Mouse (Mus musculus): ENCODE measurements around the gene Mdm2. TPM values are rescaled to one million over a fixed set of nuclear protein-coding genes. Genes with fewer than 3 reads are reported as not detected.
"Not testable (repeated sequence)": the region's sequence is repeated elsewhere in the genome, so short reads cannot be mapped to it uniquely, and the experiment has no call there.

Gene Mdm2
- polyA plus RNA-seq, 1 experiment from 2014 or later: 59.7 TPM

DNA sequence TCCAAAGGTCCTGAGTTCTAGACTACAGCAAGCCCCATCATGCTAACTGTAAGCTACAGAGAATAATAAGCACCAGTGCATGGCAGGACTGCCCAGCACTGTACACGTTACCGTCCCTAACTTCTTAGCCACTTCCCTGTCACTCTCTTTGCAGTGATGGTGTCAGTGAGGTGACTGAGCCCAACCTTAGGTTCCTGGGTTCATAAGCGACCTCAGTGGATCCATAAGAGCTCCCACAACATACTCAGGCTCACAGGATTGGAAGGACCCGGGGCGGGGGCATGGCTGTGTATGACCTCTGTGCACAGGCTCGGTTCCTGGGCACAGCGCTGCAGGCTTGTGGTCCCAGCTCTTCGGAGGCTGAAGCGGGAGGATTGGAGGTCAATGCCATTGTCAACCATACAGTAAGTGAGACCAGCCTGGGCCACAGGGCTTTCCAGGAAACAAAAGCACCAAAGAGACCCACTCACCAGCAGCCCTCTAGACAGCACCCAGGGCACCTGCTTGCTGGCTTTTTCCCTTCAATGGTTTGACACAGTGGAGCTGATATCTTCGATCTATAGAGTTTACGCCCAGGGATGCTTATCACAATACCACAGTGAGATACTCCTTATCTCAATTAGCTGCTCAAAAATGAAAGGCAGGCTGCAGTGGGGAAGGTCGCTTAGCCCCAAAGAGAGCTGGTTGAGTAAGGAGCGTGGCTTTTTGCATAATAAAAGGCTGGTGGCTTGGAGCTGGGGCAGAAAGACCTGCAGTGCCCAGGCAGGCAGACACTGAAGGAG, 27.8 kb upstream of the Mdm2 start:
- H3K27ac ChIP-seq: no peak overlapping the region
- 90% methylated on average over 13 of the region's 13 CpGs for WGBS
- H3K4me3 ChIP-seq (replicated peaks): no peak overlapping the region
- peaks cover 66% of the 10 kb centered on the region for H3K36me3 ChIP-seq
- no peaks in the 10 kb centered on the region for H3K4me1 ChIP-seq (replicated peaks)
- ATAC-seq (ENCODE audit: insufficient number of reproducible peaks, insufficient read depth, low FRiP score, low TSS enrichment, low read depth): no peak
- no peaks in the 10 kb centered on the region for H3K9me3 ChIP-seq
- H3K27me3 ChIP-seq: no peaks in the 10 kb centered on the region
- H3K9ac ChIP-seq (replicated peaks): no peak overlapping the region
- H3K4me2 ChIP-seq: no peak overlapping the region

DNA sequence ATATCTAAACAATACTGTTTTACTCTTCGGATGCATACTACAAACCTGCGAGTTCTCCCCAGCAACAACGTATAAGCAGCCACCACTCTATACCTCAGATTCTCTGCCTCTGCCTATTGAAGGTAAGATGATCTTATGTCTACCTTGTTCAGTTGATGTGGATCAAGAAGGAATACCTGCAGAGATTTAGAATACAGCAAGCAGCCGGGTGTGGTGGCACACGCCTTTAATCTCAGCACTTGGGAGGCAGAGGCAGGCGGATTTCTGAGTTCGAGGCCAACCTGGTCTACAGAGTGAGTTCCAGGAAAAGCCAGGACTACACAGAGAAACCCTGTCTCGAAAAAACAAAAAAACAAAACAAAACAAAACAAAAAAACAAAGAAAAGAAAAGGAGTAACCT, 26.9 kb upstream of the Mdm2 start:
- not testable (repeated sequence) for H3K4me3 ChIP-seq (replicated peaks); H3K4me1 ChIP-seq (replicated peaks); ATAC-seq (ENCODE audit: insufficient number of reproducible peaks, insufficient read depth, low FRiP score, low TSS enrichment, low read depth); H3K27me3 ChIP-seq; H3K4me2 ChIP-seq; H3K9ac ChIP-seq (replicated peaks); H3K9me3 ChIP-seq; H3K27ac ChIP-seq
- WGBS: 93% methylated on average over 8 of the region's 8 CpGs
- H3K36me3 ChIP-seq: peaks cover 63% of the 10 kb centered on the region

- no peak overlapping the region for H3K27ac ChIP-seq
Measured at GRCm38 (mm10) chr10:117737075-117737474, 26.5 kb upstream of the Mdm2 start.

DNA sequence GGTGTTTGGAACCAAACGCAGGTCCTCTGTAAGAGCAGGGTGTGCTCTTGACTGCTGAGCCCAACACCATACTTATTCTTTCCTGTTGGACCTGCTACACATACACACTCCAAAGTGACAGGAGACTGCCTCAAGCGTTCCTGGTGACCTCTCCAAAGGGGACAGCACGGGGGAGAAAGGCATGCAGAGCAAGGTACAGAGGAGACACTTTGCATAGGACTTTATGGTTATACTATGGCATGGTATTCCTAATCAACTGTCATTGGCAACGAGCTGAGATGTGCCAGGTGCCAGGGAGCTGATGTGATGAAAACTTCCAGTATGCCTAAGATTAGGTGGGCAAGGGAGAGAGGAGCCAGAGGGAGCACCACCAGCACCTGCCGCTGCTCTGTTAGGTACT, 26.0 kb upstream of the Mdm2 start:
- H3K9ac ChIP-seq (replicated peaks): no peak overlapping the region
- no peaks in the 10 kb centered on the region for H3K9me3 ChIP-seq
- no peak for ATAC-seq (ENCODE audit: insufficient number of reproducible peaks, insufficient read depth, low FRiP score, low TSS enrichment, low read depth)
- H3K27me3 ChIP-seq: no peaks in the 10 kb centered on the region
- H3K4me3 ChIP-seq (replicated peaks): no peak overlapping the region
- no peak overlapping the region for H3K27ac ChIP-seq
- no peak overlapping the region for H3K4me2 ChIP-seq
- 92% methylated on average over 5 of the region's 5 CpGs for WGBS
- peaks cover 62% of the 10 kb centered on the region for H3K36me3 ChIP-seq
- H3K4me1 ChIP-seq (replicated peaks): no peaks in the 10 kb centered on the region

More at GRCm38 (mm10) chr10:117737075-117737474, 26.5 kb upstream of the Mdm2 start:
- peaks cover 62% of the 10 kb centered on the region for H3K36me3 ChIP-seq
- no peaks in the 10 kb centered on the region for H3K4me1 ChIP-seq (replicated peaks)
- no peaks in the 10 kb centered on the region for H3K27me3 ChIP-seq
- 85% methylated on average over 4 of the region's 4 CpGs for WGBS
- no peak overlapping the region for H3K4me3 ChIP-seq (replicated peaks)
- H3K9ac ChIP-seq (replicated peaks): no peak overlapping the region
- no peak for ATAC-seq (ENCODE audit: insufficient number of reproducible peaks, insufficient read depth, low FRiP score, low TSS enrichment, low read depth)
- no peaks in the 10 kb centered on the region for H3K9me3 ChIP-seq
- no peak overlapping the region for H3K4me2 ChIP-seq

GRCm38 (mm10) chr10:117735396-117735795, 24.8 kb upstream of the Mdm2 start:
- not testable (repeated sequence) for ATAC-seq (ENCODE audit: insufficient number of reproducible peaks, insufficient read depth, low FRiP score, low TSS enrichment, low read depth); H3K9ac ChIP-seq (replicated peaks); H3K4me1 ChIP-seq (replicated peaks); H3K27me3 ChIP-seq; H3K9me3 ChIP-seq; H3K4me3 ChIP-seq (replicated peaks); H3K27ac ChIP-seq; H3K4me2 ChIP-seq
- 91% methylated on average over 12 of the region's 12 CpGs for WGBS
- H3K36me3 ChIP-seq: peaks cover 51% of the 10 kb centered on the region

DNA sequence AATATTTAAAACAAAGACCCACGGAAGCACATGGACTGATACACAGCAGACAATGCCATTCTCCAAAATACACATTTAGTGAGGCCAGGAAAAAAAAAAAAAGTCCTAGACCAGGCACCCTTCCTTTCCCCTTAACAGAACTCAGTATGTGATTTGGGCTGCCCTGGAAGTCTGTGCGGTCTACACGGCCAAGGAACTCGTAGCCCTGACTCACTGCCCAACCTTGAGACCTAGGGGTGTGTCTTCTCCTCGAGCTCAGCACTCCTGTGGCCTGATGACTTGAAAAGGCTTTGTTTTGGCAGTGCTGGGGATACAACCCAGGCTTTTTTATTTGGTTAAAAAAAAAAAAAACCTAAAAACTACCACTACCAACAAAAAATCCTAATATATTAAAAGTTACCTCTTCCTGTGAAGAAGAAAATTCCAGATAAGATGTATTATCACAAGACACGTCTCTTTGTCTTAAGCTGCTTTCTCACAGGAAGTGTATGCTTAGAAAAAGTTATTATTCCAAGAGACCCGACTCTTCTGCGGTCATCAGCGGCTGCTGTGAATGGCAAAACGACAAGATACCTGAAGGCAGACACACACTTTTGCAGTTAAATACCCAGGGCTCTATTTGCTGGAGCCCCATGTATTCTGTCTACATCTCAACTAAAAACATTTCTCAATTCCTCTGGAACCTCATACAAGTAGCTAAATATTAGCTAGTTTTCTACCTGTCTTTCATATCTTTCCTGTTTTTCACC, 23.7 kb upstream of the Mdm2 start:
- H3K27me3 ChIP-seq; H3K27ac ChIP-seq; ATAC-seq (ENCODE audit: insufficient number of reproducible peaks, insufficient read depth, low FRiP score, low TSS enrichment, low read depth); H3K4me3 ChIP-seq (replicated peaks); H3K4me2 ChIP-seq; H3K9me3 ChIP-seq; H3K9ac ChIP-seq (replicated peaks); H3K4me1 ChIP-seq (replicated peaks): not testable (repeated sequence)
- H3K36me3 ChIP-seq: peaks cover 40% of the 10 kb centered on the region
- WGBS: 88% methylated on average over 10 of the region's 10 CpGs

GRCm38 (mm10) chr10:117733626-117734025, 23.1 kb upstream of the Mdm2 start:
- not testable (repeated sequence) for H3K4me1 ChIP-seq (replicated peaks); H3K27me3 ChIP-seq; H3K4me2 ChIP-seq; H3K27ac ChIP-seq; H3K4me3 ChIP-seq (replicated peaks); H3K9me3 ChIP-seq; ATAC-seq (ENCODE audit: insufficient number of reproducible peaks, insufficient read depth, low FRiP score, low TSS enrichment, low read depth); H3K9ac ChIP-seq (replicated peaks)
- 92% methylated on average over 8 of the region's 8 CpGs for WGBS
- H3K36me3 ChIP-seq: peaks cover 33% of the 10 kb centered on the region

DNA sequence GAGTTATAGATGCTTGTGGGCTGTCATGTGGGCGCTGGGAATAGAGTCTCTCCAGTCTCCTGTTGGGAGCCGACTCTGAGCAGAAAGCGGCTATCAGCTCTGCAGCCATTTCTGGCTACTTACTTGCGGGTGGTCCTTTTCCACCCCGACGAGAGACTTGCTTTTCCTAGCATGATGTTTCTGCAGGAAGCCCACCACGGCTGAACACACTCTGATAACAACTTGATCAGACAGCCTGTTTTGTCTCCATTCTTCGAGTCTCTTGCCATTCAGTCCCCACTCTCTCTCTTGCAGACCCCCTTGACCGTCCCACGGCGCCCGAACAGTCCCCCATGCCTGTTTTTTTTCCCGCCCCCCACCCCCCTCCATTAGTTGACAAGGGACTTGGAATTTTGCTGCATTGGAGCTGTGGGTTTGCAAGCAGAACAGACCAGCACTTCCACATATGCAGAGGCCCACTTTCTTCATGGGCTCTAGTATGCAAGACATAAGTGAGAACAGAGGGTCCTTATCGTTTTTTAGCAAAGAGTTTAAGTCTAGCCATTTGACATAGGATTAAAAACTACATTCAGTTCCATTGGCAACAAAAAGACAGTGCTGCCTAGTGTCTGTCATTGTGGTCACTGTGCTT, 22.5 kb upstream of the Mdm2 start:
- ATAC-seq (ENCODE audit: insufficient number of reproducible peaks, insufficient read depth, low FRiP score, low TSS enrichment, low read depth): no peak
- Histone ChIP-seq H3K4me2 (no peak overlapping the region), H3K27me3 (no peaks in the 10 kb centered on the region), H3K27ac (no peak overlapping the region), H3K9me3 (no peaks in the 10 kb centered on the region), H3K36me3 (peaks cover 28% of the 10 kb centered on the region), H3K9ac (replicated peaks) (no peak overlapping the region), H3K4me1 (replicated peaks) (no peaks in the 10 kb centered on the region), H3K4me3 (replicated peaks) (no peak overlapping the region)
- WGBS: 87% methylated on average over 14 of the region's 14 CpGs

- H3K36me3 ChIP-seq: peaks cover 19% of the 10 kb centered on the region
- H3K4me1 ChIP-seq (replicated peaks): no peaks in the 10 kb centered on the region
- no peak overlapping the region for H3K9ac ChIP-seq (replicated peaks)
- H3K9me3 ChIP-seq: no peaks in the 10 kb centered on the region
- WGBS: 90% methylated on average over 5 of the region's 5 CpGs
- H3K4me2 ChIP-seq: no peak overlapping the region
- ATAC-seq (ENCODE audit: insufficient number of reproducible peaks, insufficient read depth, low FRiP score, low TSS enrichment, low read depth): no peak
- no peaks in the 10 kb centered on the region for H3K27me3 ChIP-seq
- H3K27ac ChIP-seq: no peak overlapping the region
- H3K4me3 ChIP-seq (replicated peaks): no peak overlapping the region
Measured at GRCm38 (mm10) chr10:117732184-117732583, 21.6 kb upstream of the Mdm2 start.

DNA sequence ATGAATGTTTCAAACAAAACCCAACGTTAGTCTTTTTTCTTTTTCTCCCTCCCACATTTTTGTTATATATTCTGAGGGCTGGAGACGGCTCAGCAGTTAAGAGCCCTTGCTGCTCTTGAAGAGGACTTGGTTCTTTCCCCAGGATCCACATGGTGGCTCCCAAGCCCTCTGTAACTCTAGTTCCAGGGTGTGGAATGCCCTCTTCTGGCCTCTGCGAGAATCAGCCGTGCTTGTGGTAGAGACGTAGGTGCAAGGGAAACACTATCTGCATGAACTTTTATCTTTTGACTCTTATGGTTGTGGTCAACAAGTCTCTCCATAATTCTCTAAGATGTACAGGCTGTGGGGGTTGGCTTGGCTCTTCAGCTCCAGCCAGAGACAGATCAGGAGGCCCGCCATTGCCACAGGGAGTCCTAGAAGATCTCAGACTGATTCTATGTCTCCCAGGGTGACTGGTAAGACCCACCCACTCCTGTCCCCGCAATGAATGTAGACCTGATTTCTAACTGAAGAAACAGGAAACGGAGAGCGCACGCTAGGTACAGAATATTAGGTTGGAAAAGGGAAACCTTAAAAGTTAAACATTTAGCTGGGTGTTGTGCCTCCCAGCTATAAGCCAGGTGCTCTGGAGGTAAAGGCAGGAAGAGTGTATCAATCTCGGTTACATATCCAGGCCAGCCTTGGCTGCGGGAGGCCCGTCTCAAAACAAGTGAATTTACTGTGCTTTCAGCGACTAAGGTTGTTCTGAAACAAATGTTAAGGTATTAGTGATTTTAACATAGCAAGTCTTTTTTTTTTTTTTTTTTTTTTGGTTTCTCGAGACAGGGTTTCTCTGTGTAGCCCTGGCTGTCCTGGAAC, 20.9 kb upstream of the Mdm2 start:
- H3K27me3 ChIP-seq: no peaks in the 10 kb centered on the region
- no peak for ATAC-seq (ENCODE audit: insufficient number of reproducible peaks, insufficient read depth, low FRiP score, low TSS enrichment, low read depth)
- WGBS: 59% methylated on average over 14 of the region's 15 CpGs
- no peak overlapping the region for H3K4me2 ChIP-seq
- H3K27ac ChIP-seq: no peak overlapping the region
- H3K36me3 ChIP-seq: peaks cover 12% of the 10 kb centered on the region
- H3K4me3 ChIP-seq (replicated peaks): no peak overlapping the region
- H3K9ac ChIP-seq (replicated peaks): no peak overlapping the region
- no peaks in the 10 kb centered on the region for H3K9me3 ChIP-seq
- no peaks in the 10 kb centered on the region for H3K4me1 ChIP-seq (replicated peaks)
